Mouse (Mus musculus) forebrain, postnatal 0 days (tissue): ENCODE measurements at regions not wholly inside any gene's neighbourhood (a gene's known extent, or its start where the extent isn't known, plus 50 kb on each side); places are given as distances from the start of the nearest gene placed in this dataset.

ENCODE experiments used
- ATAC-seq: fragments of 200-750 bp; cut with Nextera tagmentation; 2 replicates; pipeline ENCODE4 v1.8.0; 2017; ENCODE audit warnings: mild to moderate bottlenecking, moderate library complexity
- DNase-seq: peaks from one replicate; pipeline ENCODE4 v3.0.0-alpha.2; 2015
- H3K27ac ChIP-seq: fragments of 300-500 bp; sonication (generic); 2 replicates; pipeline ENCODE4 v1.5.1; 2014; ENCODE audit warnings: low read depth, mild to moderate bottlenecking, antibody characterized with exemption, low read length, moderate library complexity, mixed read lengths
- H3K27me3 ChIP-seq: fragments of 300-500 bp; sonication (generic); 2 replicates; pipeline ENCODE4 v1.6.1; 2014; ENCODE audit warnings: mild to moderate bottlenecking, low read length, mixed read lengths; ENCODE audit not compliant: insufficient read depth
- H3K36me3 ChIP-seq: fragments of 300-500 bp; sonication (generic); 2 replicates; pipeline ENCODE4 v1.6.1; 2014; ENCODE audit warnings: mild to moderate bottlenecking, moderate library complexity; ENCODE audit not compliant: insufficient read depth
- H3K4me1 ChIP-seq: fragments of 300-500 bp; sonication (generic); 2 replicates; pipeline ENCODE4 v1.6.1; 2014; ENCODE audit warnings: antibody characterized with exemption; ENCODE audit not compliant: insufficient read depth
- H3K4me2 ChIP-seq: fragments of 300-500 bp; sonication (generic); 2 replicates; pipeline ENCODE4 v1.6.1; 2014; ENCODE audit warnings: low read depth, mild to moderate bottlenecking, moderate library complexity
- H3K4me3 ChIP-seq: fragments of 300-500 bp; sonication (generic); 2 replicates; pipeline ENCODE4 v1.5.1; 2014; ENCODE audit warnings: low read depth, low read length, mixed read lengths
- H3K9ac ChIP-seq: fragments of 300-500 bp; sonication (generic); 2 replicates; pipeline ENCODE4 v1.6.1; 2014; ENCODE audit warnings: mild to moderate bottlenecking
- H3K9me3 ChIP-seq: fragments of 300-500 bp; sonication (generic); 2 replicates; pipeline ENCODE4 v1.6.1; 2016; ENCODE audit warnings: low read length
- CTCF ChIP-seq: sonication (generic); IDR thresholded peaks from 2 replicates; pipeline ENCODE4 v1.5.1; 2016; ENCODE audit warnings: antibody characterized with exemption, control low read depth, low read depth
- WGBS: fragments of 180-500 bp; shearing (Covaris S2); extraction: QIAGEN DNeasy Blood & Tissue Kit; methylation state at CpG from one replicate; pipeline ENCODE4 v1.1.7; 2014; 5-methylcytosine and 5-hydroxymethylcytosine counted together

DNA sequence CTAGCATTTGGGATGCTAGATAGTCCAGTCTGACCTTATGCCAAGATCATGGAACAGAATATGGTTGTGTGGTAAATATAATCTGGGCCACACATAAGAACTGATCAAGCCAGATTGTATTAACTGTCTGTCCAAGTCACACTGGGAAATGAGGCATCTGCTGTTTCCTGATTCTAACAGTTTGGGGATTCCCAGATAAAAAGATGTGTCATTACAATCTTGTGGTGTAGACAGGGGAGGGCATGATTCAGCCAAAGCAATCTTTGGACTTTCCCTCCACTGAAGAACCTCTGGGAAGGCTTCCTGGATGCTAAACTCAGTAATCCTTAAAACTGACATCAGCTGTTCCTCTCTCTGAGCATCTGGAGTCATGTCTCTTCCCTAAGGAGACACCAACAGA is 79.6 kb upstream of the Asb5 start:
- Histone ChIP-seq H3K36me3 (no peaks in the 10 kb centered on the region), H3K4me1 (no peaks in the 10 kb centered on the region), H3K9ac (no peak overlapping the region), H3K27me3 (no peaks in the 10 kb centered on the region), H3K4me2 (no peak overlapping the region), H3K4me3 (no peak overlapping the region), H3K9me3 (no peaks in the 10 kb centered on the region), H3K27ac (no peak overlapping the region)
- no peak for TF ChIP-seq CTCF
- DNase-seq, result no peak
- ATAC-seq, result no peak

GRCm38 (mm10) chr8:54451323-54452021 is 77.9 kb upstream of the Asb5 start:
- no peaks in the 10 kb centered on the region for H3K4me1 ChIP-seq
- no peaks in the 10 kb centered on the region for H3K9me3 ChIP-seq
- H3K27ac ChIP-seq, result no peak overlapping the region
- 42% methylated on average over 9 of the region's 9 CpGs for WGBS
- H3K4me2 ChIP-seq, result no peak overlapping the region
- DNase-seq, result peak; percentile 18
- H3K27me3 ChIP-seq, result no peaks in the 10 kb centered on the region
- TF ChIP-seq CTCF, result no peak
- H3K4me3 ChIP-seq, result no peak overlapping the region
- peak; percentile 58 for ATAC-seq
- H3K36me3 ChIP-seq, result no peaks in the 10 kb centered on the region
- no peak overlapping the region for H3K9ac ChIP-seq

DNA sequence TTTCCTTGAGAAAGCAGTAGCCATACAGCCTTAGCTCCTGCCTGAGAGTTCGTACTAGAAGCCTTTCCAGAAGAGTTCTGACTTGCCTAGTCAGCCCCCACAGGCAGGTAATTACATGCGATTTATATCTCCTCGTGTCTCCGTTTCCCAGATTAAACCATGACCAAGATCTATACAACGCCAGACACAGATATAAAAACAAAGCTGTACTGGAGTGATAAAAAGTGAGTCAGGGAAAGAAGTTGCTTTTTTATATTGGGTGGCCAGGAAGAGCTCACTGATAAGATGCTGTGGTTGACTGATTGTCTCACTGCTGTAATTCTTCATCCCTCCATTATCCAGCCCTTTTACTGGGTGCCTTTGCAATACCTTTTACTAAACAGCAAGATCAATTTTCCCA is 64.4 kb upstream of the Asb5 start:
- Histone ChIP-seq H3K9ac (no peak overlapping the region), H3K4me2 (no peak overlapping the region), H3K4me3 (no peak overlapping the region), H3K9me3 (no peaks in the 10 kb centered on the region), H3K36me3 (no peaks in the 10 kb centered on the region), H3K27me3 (no peaks in the 10 kb centered on the region), H3K27ac (no peak overlapping the region), H3K4me1 (no peaks in the 10 kb centered on the region)
- no peak for ATAC-seq
- no peak for DNase-seq
- no peak for TF ChIP-seq CTCF
- WGBS, result 88% methylated on average over 5 of the region's 5 CpGs

DNA sequence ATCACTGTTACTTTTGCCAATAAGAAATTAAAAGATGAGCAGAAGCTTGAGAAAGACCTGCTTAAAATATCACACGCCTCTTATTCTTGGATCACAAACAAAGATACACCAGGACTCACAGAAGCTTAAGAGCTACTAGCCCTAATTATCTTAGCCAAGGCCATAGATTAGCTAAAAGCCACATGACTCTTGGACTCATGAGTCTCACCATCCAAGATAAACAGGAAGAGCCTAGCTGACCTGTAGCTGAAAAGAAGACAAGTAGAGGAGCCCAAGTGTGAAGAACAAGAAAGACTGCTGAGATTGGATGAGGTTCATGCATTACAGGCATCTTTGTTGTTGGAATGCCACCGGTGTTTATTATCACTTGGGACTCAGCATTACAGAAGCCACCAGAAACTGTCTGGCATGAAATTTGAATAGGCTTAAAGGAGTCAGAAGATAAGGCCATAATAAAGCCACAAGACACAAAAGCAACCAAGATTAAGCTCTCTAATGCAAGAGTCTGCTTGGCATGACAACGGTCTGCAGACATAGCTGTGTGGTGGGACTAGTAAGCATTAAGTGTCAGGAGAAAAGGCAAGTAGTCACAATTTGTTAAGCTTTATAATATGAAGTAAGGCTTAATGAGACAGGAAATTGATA is 63.8 kb upstream of the Asb5 start:
- no peak for TF ChIP-seq CTCF
- H3K4me2 ChIP-seq, result no peak overlapping the region
- no peaks in the 10 kb centered on the region for H3K4me1 ChIP-seq
- H3K36me3 ChIP-seq, result no peaks in the 10 kb centered on the region
- no peak overlapping the region for H3K9ac ChIP-seq
- DNase-seq (no peak), ATAC-seq (no peak)
- no peaks in the 10 kb centered on the region for H3K9me3 ChIP-seq
- H3K4me3 ChIP-seq, result no peak overlapping the region
- WGBS, result 74% methylated on average over 3 of the region's 3 CpGs
- no peaks in the 10 kb centered on the region for H3K27me3 ChIP-seq
- no peak overlapping the region for H3K27ac ChIP-seq
